In genomic region chr3:95901616-95902372, GRCm38 (mm10) we compare ENCODE assay signal across 12 mouse cellular contexts. TPM values are rescaled to one million over a fixed set of nuclear protein-coding genes. Genes with fewer than 3 reads are reported as not detected.
A peak's percentile ranks its signal among the peaks of the same experiment; 100 is the strongest.
DNase-seq lines count a peak whose midpoint lies in the region; ATAC-seq and TF ChIP-seq lines count a peak whose summit lies in the region.
"Had no signal": no experiment of that assay in that cellular context is flagged by ENCODE, and none has a peak within 500 bp of the region (broad histone marks: within the 10 kb centered on the region; RNA-seq: fewer than 3 reads in every experiment).

No protein-coding gene starts in this region.

- H3K27me3 ChIP-seq in forebrain, embryonic 10.5 days (ENCODE audit: poor library complexity, severe bottlenecking) = no peaks in the 10 kb centered on the region
- no peaks in the 10 kb centered on the region; the same call in 1 of the 2 replicates for H3K27me3 ChIP-seq in forebrain, embryonic 15.5 days
- H3K27me3 ChIP-seq in heart, embryonic 13.5 days (replicated peaks) = no peaks in the 10 kb centered on the region
- H3K27me3 ChIP-seq in lung, postnatal 0 days (replicated peaks; ENCODE audit: insufficient read depth, low read length) = 0 out of 2 replicates have a peak, but pooled peaks cover 4% of the 10 kb centered on the region

- peak overlapping the region; percentile 93 for H3K27ac ChIP-seq in forebrain, embryonic 10.5 days
- no peak overlapping the region for H3K27ac ChIP-seq in forebrain, embryonic 15.5 days (replicated peaks)
- H3K27ac ChIP-seq in heart, embryonic 13.5 days (replicated peaks) = peak overlapping the region; percentile 76
- H3K27ac ChIP-seq in lung, postnatal 0 days (ENCODE audit: low read length) = no peak overlapping the region
- H3K27ac ChIP-seq: stomach, embryonic 15.5 days had no signal

- WGBS in forebrain, embryonic 10.5 days = 69% methylated on average over 9 of the region's 9 CpGs
- 67% methylated on average over 9 of the region's 9 CpGs for WGBS in forebrain, embryonic 15.5 days
- 52% methylated on average over 9 of the region's 9 CpGs for WGBS in heart, embryonic 13.5 days
- 58% methylated on average over 9 of the region's 9 CpGs for WGBS in lung, postnatal 0 days

- peak overlapping the region; percentile 60 for H3K4me3 ChIP-seq in forebrain, embryonic 10.5 days
- no peak overlapping the region for H3K4me3 ChIP-seq in forebrain, embryonic 15.5 days
- H3K4me3 ChIP-seq in heart, embryonic 13.5 days = peak overlapping the region; percentile 21
- H3K4me3 ChIP-seq in lung, postnatal 0 days (ENCODE audit: low read depth, low read length) = no peak overlapping the region
- H3K4me3 ChIP-seq: megakaryocyte, embryonic 14.5 days; stomach, embryonic 15.5 days had no signal

- H3K4me2 ChIP-seq in forebrain, embryonic 15.5 days (replicated peaks) = no peak overlapping the region
- H3K4me2 ChIP-seq in heart, embryonic 13.5 days = peak overlapping the region; percentile 80
- no peak overlapping the region for H3K4me2 ChIP-seq in lung, postnatal 0 days (replicated peaks; ENCODE audit: low read depth, low read length)
- H3K4me2 ChIP-seq: stomach, embryonic 15.5 days had no signal

- DNase-seq in forebrain, embryonic 10.5 days (ENCODE audit: extremely low spot score, low spot score) = no peak
- DNase-seq in brain, embryonic 14.5 days (ENCODE audit: low read depth) = peak; percentile 13
- peak; percentile 58 for DNase-seq in kidney, postnatal 10 days
- no peak for DNase-seq in urinary bladder, postnatal 14 days (ENCODE audit: low spot score)
- no peak for DNase-seq in lung, postnatal 0 days (ENCODE audit: low spot score)
- no peak for DNase-seq in layer of hippocampus, postnatal 14 days (ENCODE audit: low spot score in 2 of 2)
- DNase-seq: B cell, adult 2 months had no signal

- no peak for TF ChIP-seq EP300 in lung, postnatal 0 days (IDR thresholded peaks at IDR 0.05)

- TF ChIP-seq POLR2A in brain, embryonic 14.5 days (IDR thresholded peaks at IDR 0.05; ENCODE audit: borderline replicate concordance, extremely low read depth, insufficient read depth, insufficient read length, poor library complexity, severe bottlenecking) = no peak

- peaks cover 48% of the 10 kb centered on the region for H3K36me3 ChIP-seq in forebrain, embryonic 10.5 days (replicated peaks)
- peaks cover 6% of the 10 kb centered on the region; the same call in 1 of the 2 replicates for H3K36me3 ChIP-seq in forebrain, embryonic 15.5 days
- peaks cover 16% of the 10 kb centered on the region for H3K36me3 ChIP-seq in heart, embryonic 13.5 days
- peaks cover 4% of the 10 kb centered on the region for H3K36me3 ChIP-seq in lung, postnatal 0 days (ENCODE audit: insufficient read depth, low read length)
- H3K36me3 ChIP-seq: stomach, embryonic 15.5 days had no signal

- no peak overlapping the region for H3K9ac ChIP-seq in forebrain, embryonic 15.5 days (replicated peaks)
- peak overlapping the region; percentile 80 for H3K9ac ChIP-seq in heart, embryonic 13.5 days
- H3K9ac ChIP-seq in lung, postnatal 0 days (replicated peaks; ENCODE audit: low read depth) = no peak overlapping the region
- H3K9ac ChIP-seq: stomach, embryonic 15.5 days had no signal

- peaks cover 61% of the 10 kb centered on the region for H3K4me1 ChIP-seq in forebrain, embryonic 10.5 days
- H3K4me1 ChIP-seq in forebrain, embryonic 15.5 days = peaks cover 31% of the 10 kb centered on the region
- H3K4me1 ChIP-seq in heart, embryonic 13.5 days = peaks cover 54% of the 10 kb centered on the region
- H3K4me1 ChIP-seq in lung, postnatal 0 days (ENCODE audit: insufficient read depth, low read depth, low read length) = peaks cover 11% of the 10 kb centered on the region

- H3K9me3 ChIP-seq in forebrain, embryonic 10.5 days = no peaks in the 10 kb centered on the region
- no peaks in the 10 kb centered on the region for H3K9me3 ChIP-seq in forebrain, embryonic 15.5 days
- no peaks in the 10 kb centered on the region for H3K9me3 ChIP-seq in heart, embryonic 13.5 days
- H3K9me3 ChIP-seq in lung, postnatal 0 days (ENCODE audit: low read length) = no peaks in the 10 kb centered on the region
- H3K9me3 ChIP-seq: megakaryocyte, embryonic 14.5 days; stomach, embryonic 15.5 days had no signal

- no peak for ATAC-seq in forebrain, embryonic 15.5 days (replicated peaks)
- ATAC-seq in heart, embryonic 13.5 days (ENCODE audit: extremely low read depth, insufficient number of reproducible peaks, low FRiP score, low TSS enrichment) = no peak
- ATAC-seq in lung, postnatal 0 days = no peak

- TF ChIP-seq CTCF in brain, embryonic 14.5 days (IDR thresholded peaks at IDR 0.05; ENCODE audit: borderline replicate concordance, extremely low read depth, insufficient read depth, insufficient read length) = no peak
- TF ChIP-seq CTCF in lung, postnatal 0 days (IDR thresholded peaks at IDR 0.05) = no peak

RNA-seq across cellular contexts. Expression of gene Car14, which starts 2.7 kb away (rescaled TPM):
- polyA plus RNA-seq in forebrain, embryonic 10.5 days (2016; fragmentation: Nextera tagmentation; extraction: Ambion mirVana) = 98.8 and 119 TPM in 2 replicates
- polyA plus RNA-seq in forebrain, embryonic 15.5 days (2015; fragmentation: Nextera tagmentation; extraction: Ambion mirVana) = 10.5 and 14.0 TPM in 2 replicates
- 8.6 and 9.4 TPM in 2 replicates for polyA plus RNA-seq in brain, embryonic 14.5 days (2012; rRNA removed)
- polyA plus RNA-seq in heart, embryonic 13.5 days (2015; fragmentation: Nextera tagmentation; extraction: Ambion mirVana) = 26.1 and 31.5 TPM in 2 replicates
- polyA plus RNA-seq in lung, postnatal 0 days (2015; fragmentation: Nextera tagmentation; extraction: Ambion mirVana) = 4.4 and 4.5 TPM in 2 replicates
- 10 to 100 TPM in 1 of 2 experiments, 1 to 10 TPM in 1; 6.8 to 11.9 TPM for total RNA-seq in layer of hippocampus, postnatal 14 days (2021)
- total RNA-seq: hematopoietic stem cell, adult 5-6 weeks had no signal

RNA-seq across cellular contexts. Expression of gene Aph1a, which starts 8.0 kb away (rescaled TPM):
- 28.7 and 29.2 TPM in 2 replicates for polyA plus RNA-seq in forebrain, embryonic 10.5 days (2016; fragmentation: Nextera tagmentation; extraction: Ambion mirVana)
- 31.3 and 39.8 TPM in 2 replicates for polyA plus RNA-seq in forebrain, embryonic 15.5 days (2015; fragmentation: Nextera tagmentation; extraction: Ambion mirVana)
- 102 and 129 TPM in 2 replicates for polyA plus RNA-seq in brain, embryonic 14.5 days (2012; rRNA removed)
- polyA plus RNA-seq in heart, embryonic 13.5 days (2015; fragmentation: Nextera tagmentation; extraction: Ambion mirVana) = 28.8 and 33.9 TPM in 2 replicates
- polyA plus RNA-seq in lung, postnatal 0 days (2015; fragmentation: Nextera tagmentation; extraction: Ambion mirVana) = 48.6 and 49.1 TPM in 2 replicates
- total RNA-seq in layer of hippocampus, postnatal 14 days (2021) = 10 to 100 TPM; 76.1 to 83.5 TPM

RNA-seq across cellular contexts. Expression of gene BC028528, which starts 10.0 kb away (rescaled TPM):
- polyA plus RNA-seq in forebrain, embryonic 10.5 days (2016; fragmentation: Nextera tagmentation; extraction: Ambion mirVana) = 7.2 and 7.6 TPM in 2 replicates
- 12.7 and 14.7 TPM in 2 replicates for polyA plus RNA-seq in forebrain, embryonic 15.5 days (2015; fragmentation: Nextera tagmentation; extraction: Ambion mirVana)
- 11.4 and 12.1 TPM in 2 replicates for polyA plus RNA-seq in brain, embryonic 14.5 days (2012; rRNA removed)
- polyA plus RNA-seq in heart, embryonic 13.5 days (2015; fragmentation: Nextera tagmentation; extraction: Ambion mirVana) = 38.1 and 41.8 TPM in 2 replicates
- 247 and 252 TPM in 2 replicates for polyA plus RNA-seq in lung, postnatal 0 days (2015; fragmentation: Nextera tagmentation; extraction: Ambion mirVana)
- 1 to 10 TPM; 6.4 to 9.6 TPM for total RNA-seq in layer of hippocampus, postnatal 14 days (2021)

RNA-seq across cellular contexts. Expression of gene Ciart, which starts 19.7 kb away (rescaled TPM):
- 9.1 and 11.8 TPM in 2 replicates for polyA plus RNA-seq in forebrain, embryonic 10.5 days (2016; fragmentation: Nextera tagmentation; extraction: Ambion mirVana)
- polyA plus RNA-seq in forebrain, embryonic 15.5 days (2015; fragmentation: Nextera tagmentation; extraction: Ambion mirVana) = 4.3 TPM in 2 replicates
- polyA plus RNA-seq in brain, embryonic 14.5 days (2012; rRNA removed) = 3.7 and 3.8 TPM in 2 replicates
- 5.7 and 6.2 TPM in 2 replicates for polyA plus RNA-seq in heart, embryonic 13.5 days (2015; fragmentation: Nextera tagmentation; extraction: Ambion mirVana)
- polyA plus RNA-seq in lung, postnatal 0 days (2015; fragmentation: Nextera tagmentation; extraction: Ambion mirVana) = 2.0 and 3.1 TPM in 2 replicates
- total RNA-seq in layer of hippocampus, postnatal 14 days (2021) = 10 to 100 TPM; 10.1 to 10.9 TPM

RNA-seq across cellular contexts. Expression of gene Anp32e, which starts 27.3 kb away (rescaled TPM):
- polyA plus RNA-seq in forebrain, embryonic 10.5 days (2016; fragmentation: Nextera tagmentation; extraction: Ambion mirVana) = 421 and 423 TPM in 2 replicates
- polyA plus RNA-seq in forebrain, embryonic 15.5 days (2015; fragmentation: Nextera tagmentation; extraction: Ambion mirVana) = 196 and 207 TPM in 2 replicates
- polyA plus RNA-seq in brain, embryonic 14.5 days (2012; rRNA removed) = 98.6 and 107 TPM in 2 replicates
- polyA plus RNA-seq in heart, embryonic 13.5 days (2015; fragmentation: Nextera tagmentation; extraction: Ambion mirVana) = 164 and 182 TPM in 2 replicates
- polyA plus RNA-seq in lung, postnatal 0 days (2015; fragmentation: Nextera tagmentation; extraction: Ambion mirVana) = 72.5 and 79.6 TPM in 2 replicates
- total RNA-seq in layer of hippocampus, postnatal 14 days (2021) = 100 to 1,000 TPM; 101 TPM

Comparison
In these comparisons a context has a peak if more than half of its experiments do, and no peak if none do; other contexts are left out.
1. H3K27ac ChIP-seq: peak in forebrain, embryonic 10.5 days (single experiment) and heart, embryonic 13.5 days (single experiment); none in forebrain, embryonic 15.5 days (single experiment) and lung, postnatal 0 days (single experiment).
2. H3K4me3 ChIP-seq: peak in forebrain, embryonic 10.5 days (single experiment) and heart, embryonic 13.5 days (single experiment); none in forebrain, embryonic 15.5 days (single experiment) and lung, postnatal 0 days (single experiment).
3. DNase-seq: peak in brain, embryonic 14.5 days (single experiment) and kidney, postnatal 10 days (single experiment); none in forebrain, embryonic 10.5 days (single experiment), urinary bladder, postnatal 14 days (single experiment), lung, postnatal 0 days (single experiment) and layer of hippocampus, postnatal 14 days (0 of 2).